Mouse (Mus musculus) testis, adult 2 months (tissue): ENCODE results near the gene Ankrd13d.

Source experiments
- CTCF ChIP-seq: fragments of 200-500 bp; IDR thresholded peaks from 2 replicates; pipeline ENCODE4 v1.5.1; 2012; ENCODE audit warnings: low read depth, mild to moderate bottlenecking, inconsistent platforms, low read length, moderate library complexity; ENCODE audit not compliant: control insufficient read depth, insufficient read depth, insufficient replicate concordance
- POLR2A ChIP-seq: fragments of 200-500 bp; IDR thresholded peaks from 2 replicates; pipeline ENCODE4 v1.6.1; 2012; ENCODE audit warnings: low read depth, mild to moderate bottlenecking, inconsistent platforms, low read length, moderate library complexity; ENCODE audit not compliant: control insufficient read depth

GRCm38 (mm10) chr19:4226779-4227178 lies 56.2 kb downstream of the Ankrd13d start:
- no peak for TF ChIP-seq CTCF
- no peak for TF ChIP-seq POLR2A
